Mouse (Mus musculus) liver, adult 2 months (tissue): Measurements from ENCODE around the gene Aqp1.

ENCODE experiments used
- CTCF ChIP-seq: fragments of 200-500 bp; IDR thresholded peaks from 2 replicates; pipeline ENCODE4 v1.5.1; 2011; ENCODE audit warnings: low read depth, low read length, control low read depth
- POLR2A ChIP-seq: fragments of 200-500 bp; IDR thresholded peaks from 2 replicates; pipeline ENCODE4 v1.6.1; 2011; ENCODE audit warnings: low read length, control low read depth; ENCODE audit not compliant: insufficient read depth; ENCODE audit errors: extremely low read depth

DNA sequence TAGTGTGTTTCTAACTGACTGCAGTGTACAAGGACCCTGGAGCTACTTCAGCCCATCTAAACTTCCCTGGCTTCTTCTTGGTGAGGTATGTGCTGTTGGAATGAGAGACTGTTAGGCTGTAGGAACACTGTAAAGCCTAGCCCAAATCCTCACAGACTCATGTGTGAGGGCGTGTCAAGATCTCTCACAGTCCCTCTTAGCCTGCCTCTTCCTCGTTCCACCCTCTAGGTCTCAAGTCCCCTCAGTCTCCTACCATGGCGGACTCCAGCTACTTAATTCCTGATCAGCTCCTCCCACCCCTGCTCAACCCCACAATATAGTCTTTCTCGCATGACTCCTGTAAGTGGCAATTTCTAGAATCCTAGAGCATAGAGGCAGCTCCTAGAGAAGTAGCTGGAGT, 13.0 kb downstream of the Aqp1 start:
- TF ChIP-seq POLR2A: no peak
- TF ChIP-seq CTCF: no peak
